Mouse (Mus musculus) cortical plate, adult 2 months (tissue): ENCODE results near the gene Efcc1. TPM values are rescaled to one million over a fixed set of nuclear protein-coding genes. Genes with fewer than 3 reads are reported as not detected.
A peak's percentile ranks its signal among the peaks of the same experiment; 100 is the strongest.
"Not testable (repeated sequence)": the region's sequence is repeated elsewhere in the genome, so short reads cannot be mapped to it uniquely, and the experiment has no call there.

Experiments used
- H3K27ac ChIP-seq: fragments of 200-500 bp; 2 replicates; pipeline ENCODE4 v1.5.1; 2012; ENCODE audit warnings: low read length, control low read depth, inconsistent platforms; ENCODE audit not compliant: insufficient read depth
- H3K4me1 ChIP-seq: fragments of 200-500 bp; 2 replicates; pipeline ENCODE4 v1.6.1; 2011; ENCODE audit warnings: low read length; ENCODE audit not compliant: control insufficient read depth, insufficient read depth
- H3K4me3 ChIP-seq: fragments of 200-500 bp; 2 replicates; pipeline ENCODE4 v1.5.1; 2011; ENCODE audit warnings: mild to moderate bottlenecking, low read length, control low read depth; ENCODE audit not compliant: insufficient read depth
- CTCF ChIP-seq: fragments of 200-500 bp; IDR thresholded peaks from 2 replicates; pipeline ENCODE4 v1.5.1; 2011; ENCODE audit warnings: mild to moderate bottlenecking, control low read depth, low read length; ENCODE audit not compliant: insufficient read depth; ENCODE audit errors: extremely low read depth
- POLR2A ChIP-seq: fragments of 200-500 bp; IDR thresholded peaks from 2 replicates; pipeline ENCODE4 v1.6.1; 2011; ENCODE audit warnings: mild to moderate bottlenecking, low read length, control low read depth; ENCODE audit not compliant: insufficient read depth; ENCODE audit errors: extremely low read depth
- polyA plus RNA-seq: library from polyadenylated mRNA; depleted of rRNA; stranded (reverse); fragments of >200 nt; gene quantifications from 2 replicates; pipeline ENCODE4 v1.2.3, GENCODE M21; 2012

The Efcc1 gene
- polyA plus RNA-seq, 1 experiment: 6.7 TPM

- TF ChIP-seq CTCF: no peak
- TF ChIP-seq POLR2A: no peak
- no peaks in the 10 kb centered on the region for H3K4me1 ChIP-seq
- no peak overlapping the region for H3K27ac ChIP-seq
- H3K4me3 ChIP-seq: no peak overlapping the region
Measured at GRCm38 (mm10) chr6:87756896-87757295, 26.2 kb downstream of the Efcc1 start.

DNA sequence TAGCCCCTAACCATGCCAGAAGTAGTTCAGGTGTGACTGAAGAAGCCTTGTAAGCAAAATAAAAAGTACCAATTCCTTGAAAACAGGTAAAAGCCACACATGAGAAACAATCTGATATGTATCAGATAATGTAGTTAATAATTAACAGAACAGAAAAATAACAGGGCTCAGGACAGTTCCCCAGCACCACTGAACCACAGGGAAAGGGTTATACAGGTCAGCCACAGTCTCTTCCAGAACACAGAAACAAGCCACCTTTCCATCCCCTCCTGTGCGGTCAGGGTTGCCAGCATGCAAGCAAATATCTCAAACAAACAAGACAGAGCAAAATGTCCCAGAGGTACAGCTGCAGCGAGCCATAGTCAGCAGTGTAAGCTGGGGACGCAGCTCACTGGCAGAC, 28.7 kb downstream of the Efcc1 start:
- no peak overlapping the region for H3K4me3 ChIP-seq
- no peak overlapping the region for H3K27ac ChIP-seq
- TF ChIP-seq CTCF: no peak
- TF ChIP-seq POLR2A: no peak
- H3K4me1 ChIP-seq: no peaks in the 10 kb centered on the region

DNA sequence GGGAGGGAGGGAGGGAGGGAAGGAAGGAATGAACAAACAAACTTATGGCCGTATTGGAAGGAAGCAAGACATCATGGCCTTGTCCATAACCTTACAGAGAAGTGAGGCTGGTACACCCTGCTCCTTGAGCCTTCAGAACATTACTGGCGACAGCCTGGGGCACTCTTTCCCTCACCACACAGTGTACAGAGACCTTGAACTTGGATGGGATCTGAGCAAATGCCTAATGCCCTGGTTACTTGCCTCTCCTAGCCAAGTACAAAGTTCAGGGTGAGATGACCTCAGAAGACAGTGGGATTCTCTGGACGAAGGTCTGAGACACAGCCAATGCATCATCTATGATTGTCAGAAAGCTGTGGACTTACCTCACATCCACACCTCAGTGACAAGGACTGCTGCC, 29.2 kb downstream of the Efcc1 start:
- Histone ChIP-seq H3K4me3 (no peak overlapping the region), H3K27ac (no peak overlapping the region), H3K4me1 (no peaks in the 10 kb centered on the region)
- no peak for TF ChIP-seq CTCF
- TF ChIP-seq POLR2A: no peak

DNA sequence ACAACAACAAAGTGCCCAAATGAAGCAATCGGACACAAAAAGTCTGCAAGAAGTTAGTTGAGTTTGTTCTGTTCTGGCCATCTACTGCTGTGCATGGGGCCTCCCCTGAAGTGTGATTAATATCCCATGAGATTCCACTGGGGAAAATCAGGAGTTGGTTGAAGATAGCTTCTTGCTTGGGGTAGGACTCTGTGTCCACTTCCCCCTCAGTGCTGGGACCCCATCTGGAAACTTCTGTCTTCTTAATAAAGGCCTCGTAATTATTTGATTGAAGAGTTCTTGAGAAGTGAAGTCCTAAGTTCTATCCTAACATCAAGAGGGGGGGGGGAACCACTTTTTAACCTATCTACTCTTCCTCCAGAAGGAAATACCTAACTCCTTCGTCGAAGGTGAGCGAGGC, 31.5 kb downstream of the Efcc1 start:
- TF ChIP-seq CTCF (no peak), POLR2A (no peak)
- Histone ChIP-seq H3K4me3 (no peak overlapping the region), H3K4me1 (no peaks in the 10 kb centered on the region), H3K27ac (no peak overlapping the region)

GRCm38 (mm10) chr6:87763376-87764280, 33.0 kb downstream of the Efcc1 start:
- no peak overlapping the region for H3K4me3 ChIP-seq
- peak; percentile 53 for TF ChIP-seq CTCF
- TF ChIP-seq POLR2A: no peak
- H3K4me1 ChIP-seq: no peaks in the 10 kb centered on the region
- no peak overlapping the region for H3K27ac ChIP-seq

- H3K4me3 ChIP-seq, H3K27ac ChIP-seq, H3K4me1 ChIP-seq: not testable (repeated sequence)
Measured at GRCm38 (mm10) chr6:87764296-87764695, 33.6 kb downstream of the Efcc1 start.

GRCm38 (mm10) chr6:87770626-87771025, 40.0 kb downstream of the Efcc1 start:
- no peak overlapping the region for H3K27ac ChIP-seq
- H3K4me3 ChIP-seq: no peak overlapping the region
- H3K4me1 ChIP-seq: no peaks in the 10 kb centered on the region
- TF ChIP-seq POLR2A (no peak), CTCF (peak; percentile 35; the same call in 1 of the 2 replicates)

DNA sequence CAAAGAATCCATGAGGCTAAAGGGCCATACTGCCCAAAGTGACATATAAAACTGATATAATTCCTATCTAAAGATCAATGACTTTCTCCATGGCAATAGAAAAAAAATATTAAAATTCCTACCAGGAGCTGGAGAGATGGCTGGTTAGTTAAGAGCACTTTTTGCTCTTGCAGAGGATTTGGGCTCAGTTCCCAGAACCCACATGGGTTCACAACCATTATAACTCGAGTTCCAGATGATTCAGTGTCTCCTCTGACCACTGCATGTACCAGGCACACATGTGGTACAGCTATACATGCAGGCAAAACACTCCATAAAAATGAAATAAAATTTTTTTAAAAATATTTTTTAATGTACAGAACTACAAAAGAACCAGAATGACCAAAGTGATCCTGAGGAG, 43.8 kb downstream of the Efcc1 start:
- Histone ChIP-seq H3K4me1 (no peaks in the 10 kb centered on the region), H3K27ac (no peak overlapping the region), H3K4me3 (no peak overlapping the region)
- no peak for TF ChIP-seq POLR2A
- no peak for TF ChIP-seq CTCF

DNA sequence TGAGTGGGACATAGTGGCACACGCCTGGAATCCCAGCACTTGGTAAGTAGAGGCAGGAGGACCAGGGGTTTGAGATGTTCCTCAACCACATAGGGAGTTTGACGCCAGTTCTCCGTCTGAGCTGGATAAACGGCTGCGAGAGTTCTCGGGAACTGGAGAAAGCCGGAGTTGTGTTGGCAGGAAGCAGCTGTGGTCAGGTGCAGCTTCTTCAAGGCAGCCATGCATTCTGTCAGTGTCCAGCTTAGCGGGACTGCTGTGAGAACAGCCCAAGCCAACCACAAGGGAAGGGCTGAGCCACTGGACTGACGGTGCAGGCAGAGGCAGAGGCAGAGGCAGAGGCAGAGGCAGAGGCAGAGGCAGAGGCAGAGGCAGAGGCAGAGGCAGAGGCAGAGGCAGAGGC, 44.2 kb downstream of the Efcc1 start:
- Histone ChIP-seq H3K4me1 (no peaks in the 10 kb centered on the region), H3K4me3 (no peak overlapping the region), H3K27ac (no peak overlapping the region)
- TF ChIP-seq CTCF (no peak), POLR2A (no peak)

DNA sequence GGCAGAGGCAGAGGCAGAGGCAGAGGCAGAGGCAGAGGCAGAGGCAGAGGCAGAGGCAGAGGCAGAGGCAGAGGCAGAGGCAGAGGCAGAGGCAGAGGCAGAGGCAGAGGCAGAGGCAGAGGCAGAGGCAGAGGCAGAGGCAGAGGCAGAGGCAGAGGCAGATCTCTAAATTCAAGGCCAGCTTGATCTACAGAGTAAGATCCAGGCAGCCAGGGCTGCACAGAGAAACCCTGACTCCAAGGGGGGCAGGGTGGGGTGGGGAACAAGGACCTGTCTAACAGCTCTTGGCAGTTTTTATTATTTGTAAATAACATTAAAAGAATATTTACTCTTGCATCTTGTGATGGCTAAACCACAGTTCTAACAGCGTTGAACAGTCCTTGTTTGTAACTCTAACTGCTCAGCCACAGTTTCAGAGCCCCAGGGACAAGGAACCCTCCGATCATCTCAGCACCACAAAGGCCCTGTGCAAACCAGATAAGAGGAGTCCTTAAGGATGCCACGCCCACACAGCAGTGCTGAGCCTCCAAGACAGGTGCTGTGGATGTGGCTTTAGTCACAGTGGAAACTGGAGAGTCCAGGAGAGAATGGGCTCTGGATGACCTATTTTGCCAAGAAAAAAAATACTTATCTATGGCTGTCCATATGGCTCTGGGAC, 45.0 kb downstream of the Efcc1 start:
- Histone ChIP-seq H3K4me3 (no peak overlapping the region), H3K4me1 (no peaks in the 10 kb centered on the region), H3K27ac (no peak overlapping the region)
- TF ChIP-seq POLR2A (no peak), CTCF (no peak)
